Mouse (Mus musculus): Measurements from ENCODE around the gene Rpl13a.
A peak's percentile ranks its signal among the peaks of the same experiment; 100 is the strongest.
"Not testable (repeated sequence)": the region's sequence is repeated elsewhere in the genome, so short reads cannot be mapped to it uniquely, and the experiment has no call there.

The Rpl13a gene

DNA sequence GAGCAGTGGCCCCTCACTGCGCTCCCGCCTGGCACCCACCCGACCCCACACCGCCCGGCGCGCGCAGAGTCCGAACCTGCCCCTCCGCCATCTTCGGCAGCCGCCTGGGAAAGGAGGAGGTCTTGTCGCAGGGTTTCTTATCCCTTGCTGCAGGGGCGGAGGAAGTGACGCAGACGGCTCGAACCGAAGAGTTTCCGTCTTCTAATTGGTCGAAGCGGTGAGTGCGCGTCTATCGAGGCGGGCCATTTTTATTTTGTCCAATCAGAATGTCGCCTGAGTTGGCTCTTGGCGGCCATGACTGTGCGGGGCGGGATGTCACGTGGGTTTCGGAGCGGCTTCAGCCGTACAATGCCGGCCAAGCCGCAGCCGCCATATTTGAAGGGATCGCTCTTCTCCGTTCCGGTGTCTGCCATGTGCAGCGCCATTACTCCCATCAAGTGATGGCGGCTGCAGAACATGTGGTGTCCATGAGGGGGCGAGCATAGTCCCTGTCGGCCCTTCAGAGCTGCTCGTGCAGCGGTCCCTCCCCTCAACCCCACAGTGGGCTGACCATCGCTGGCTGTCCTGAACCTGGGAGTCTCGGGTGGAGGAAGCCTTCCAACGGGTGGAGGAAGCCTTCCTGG is at the start of gene Rpl13a:
Gene Rpl13a, minus strand, starts transcription at position 138 of the 623 bp plus-strand sequence.
- DNase-seq (ENCODE audit: low spot score in 2 of 2), result peak; percentile 99

DNA sequence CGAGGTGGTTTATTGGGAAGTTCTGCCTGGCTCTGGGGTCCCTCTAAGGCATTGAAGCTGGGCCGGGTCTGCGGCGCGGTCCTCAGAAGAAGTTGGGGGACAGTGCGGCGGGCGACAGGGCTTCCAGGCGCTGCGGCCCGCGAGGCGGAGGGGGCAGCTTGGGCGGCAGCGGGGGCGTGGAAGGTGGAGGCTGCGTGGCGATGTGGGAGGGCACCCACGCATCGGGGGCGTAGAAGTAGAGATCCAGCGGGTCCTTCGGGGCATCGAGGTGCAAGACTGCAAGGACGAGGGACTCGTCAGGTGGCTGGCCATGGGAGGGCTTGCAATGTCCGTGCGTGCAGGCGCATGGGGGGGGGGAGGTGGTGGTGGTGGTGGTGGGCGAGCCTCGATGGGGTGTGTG is 47.8 kb upstream of the Rpl13a start:
- no peak for DNase-seq (ENCODE audit: low spot score in 2 of 2)

GRCm38 (mm10) chr7:45175929-45176328 is 47.4 kb upstream of the Rpl13a start:
- DNase-seq (ENCODE audit: low spot score in 2 of 2), result no peak

DNA sequence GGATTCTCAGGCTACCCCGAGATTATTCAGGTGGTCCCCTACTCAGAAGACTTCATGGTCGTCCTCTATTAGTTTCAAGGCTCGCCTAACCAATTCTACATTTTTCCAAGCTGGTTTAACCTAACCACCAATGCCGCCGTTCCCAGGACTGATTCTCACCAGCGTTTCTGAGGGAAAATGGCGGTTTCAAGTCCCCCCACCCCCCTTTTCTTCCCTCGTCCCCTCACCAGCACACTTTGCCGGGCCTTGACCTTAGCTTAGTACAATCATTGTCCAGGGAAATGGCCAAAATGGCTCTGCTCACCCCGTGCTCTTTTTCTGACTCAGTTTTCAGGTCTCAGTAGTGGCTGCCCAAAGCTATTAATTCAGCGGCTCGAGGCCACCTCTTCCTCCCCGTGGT is 46.8 kb upstream of the Rpl13a start:
- no peak for DNase-seq (ENCODE audit: low spot score in 2 of 2)

- no peak for DNase-seq (ENCODE audit: low spot score in 2 of 2)
These were observed 46.2 kb upstream of the Rpl13a start for GRCm38 (mm10) chr7:45174567-45175280.

GRCm38 (mm10) chr7:45173772-45174171 is 45.2 kb upstream of the Rpl13a start:
- DNase-seq (ENCODE audit: low spot score in 2 of 2), result not testable (repeated sequence)

- no peak for DNase-seq (ENCODE audit: low spot score in 2 of 2)
These were observed 44.4 kb upstream of the Rpl13a start for GRCm38 (mm10) chr7:45172974-45173373.

DNA sequence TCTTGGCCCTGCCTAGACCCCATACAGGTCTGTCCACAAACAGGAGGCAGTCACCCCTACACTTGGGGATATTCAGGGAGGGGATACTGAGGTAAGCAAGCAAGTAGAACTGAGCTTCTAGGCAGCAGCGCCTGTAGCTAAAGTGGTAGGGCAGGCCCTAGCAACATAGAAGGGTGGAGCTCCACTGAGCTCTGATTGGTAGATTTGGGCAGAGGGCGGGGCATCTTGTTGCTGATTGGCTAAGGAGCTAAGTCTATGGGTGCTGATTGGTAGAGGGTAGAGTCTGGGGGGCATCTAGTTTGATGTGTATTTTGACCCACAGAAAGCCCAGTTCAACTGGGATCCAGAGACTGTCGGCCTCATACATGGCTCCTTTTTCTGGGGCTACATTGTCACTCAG is 40.9 kb upstream of the Rpl13a start:
- DNase-seq (ENCODE audit: low spot score in 2 of 2), result no peak

- no peak for DNase-seq (ENCODE audit: low spot score in 2 of 2)
These were observed 40.1 kb upstream of the Rpl13a start for GRCm38 (mm10) chr7:45168656-45169055.

GRCm38 (mm10) chr7:45167761-45168445 is 39.3 kb upstream of the Rpl13a start:
- DNase-seq (ENCODE audit: low spot score in 2 of 2), result no peak

DNA sequence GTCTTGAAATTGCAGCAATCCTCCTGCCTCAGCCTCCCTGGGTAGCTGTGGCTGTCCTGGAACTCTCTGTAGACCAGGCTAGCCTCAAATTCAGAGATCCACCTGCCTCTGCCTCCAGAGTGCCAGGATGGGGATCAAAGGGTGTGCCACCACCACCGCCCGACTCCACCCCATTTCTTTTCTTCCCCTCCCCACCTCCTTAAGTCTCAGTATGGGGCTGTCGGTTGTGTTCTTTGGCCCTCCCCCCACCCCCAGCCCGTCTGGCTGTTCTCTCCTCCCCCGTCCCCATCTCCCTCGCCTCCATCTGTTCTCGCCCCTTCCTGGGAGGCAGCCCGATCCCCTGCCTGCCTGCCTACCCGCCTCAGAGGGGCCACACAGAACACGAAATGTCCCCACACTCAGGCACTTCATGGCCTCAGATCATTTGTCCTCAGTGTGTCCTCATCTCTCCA is 38.4 kb upstream of the Rpl13a start:
- DNase-seq (ENCODE audit: low spot score in 2 of 2), result no peak

DNA sequence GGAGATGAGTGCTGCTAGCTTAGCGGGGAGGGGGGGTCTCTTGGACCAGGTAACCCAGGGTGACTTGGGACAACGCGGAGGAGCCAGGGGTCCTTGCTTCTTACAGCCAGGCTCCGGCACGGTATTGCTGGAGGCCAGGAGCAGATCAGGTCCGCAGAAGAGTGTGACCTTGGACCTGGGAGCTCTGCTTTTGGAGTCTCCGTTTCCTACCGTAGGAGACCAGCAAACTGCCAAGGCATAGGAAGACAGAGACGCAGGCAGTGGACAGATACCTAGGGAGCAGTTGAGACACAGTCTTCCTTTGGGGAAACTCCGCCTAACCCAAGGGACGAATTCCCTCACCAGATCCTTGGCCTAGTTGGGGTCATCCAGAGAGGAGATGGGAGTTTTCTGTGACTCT is 37.1 kb upstream of the Rpl13a start:
- no peak for DNase-seq (ENCODE audit: low spot score in 2 of 2)

DNA sequence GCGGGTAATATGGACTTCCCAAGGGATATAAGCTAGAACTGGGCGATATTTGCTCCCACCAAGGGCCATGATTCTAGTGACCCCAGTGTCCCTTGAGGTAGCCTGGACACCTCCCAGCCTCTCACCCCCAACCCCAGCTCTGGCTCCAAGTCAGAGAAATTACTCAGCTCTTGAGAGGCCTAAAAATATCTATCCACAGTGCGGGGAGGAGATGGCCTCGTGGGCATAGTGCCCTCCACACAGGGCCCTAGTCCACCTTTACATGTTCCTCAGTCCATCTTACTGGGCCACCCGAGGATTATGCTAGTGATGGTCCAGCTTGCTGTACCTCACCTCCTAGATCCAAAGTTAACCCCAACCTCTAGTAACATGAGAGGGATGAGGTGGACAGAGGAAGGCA is 36.3 kb upstream of the Rpl13a start:
- no peak for DNase-seq (ENCODE audit: low spot score in 2 of 2)

GRCm38 (mm10) chr7:45163735-45164490 is 35.4 kb upstream of the Rpl13a start, which contains the start of gene Slc17a7:
Gene Slc17a7 (plus strand): TSS chr7:45163949.
- DNase-seq (ENCODE audit: low spot score in 2 of 2), result no peak

- DNase-seq (ENCODE audit: low spot score in 2 of 2), result no peak
These were observed 34.5 kb upstream of the Rpl13a start for GRCm38 (mm10) chr7:45162996-45163615.

GRCm38 (mm10) chr7:45162551-45162950 is 34.0 kb upstream of the Rpl13a start:
- DNase-seq (ENCODE audit: low spot score in 2 of 2), result no peak

- DNase-seq (ENCODE audit: low spot score in 2 of 2), result peak; percentile 89 to 90
These were observed 33.3 kb upstream of the Rpl13a start for GRCm38 (mm10) chr7:45161612-45162473.

GRCm38 (mm10) chr7:45160866-45161265 is 32.3 kb upstream of the Rpl13a start:
- DNase-seq (ENCODE audit: low spot score in 2 of 2), result no peak

DNA sequence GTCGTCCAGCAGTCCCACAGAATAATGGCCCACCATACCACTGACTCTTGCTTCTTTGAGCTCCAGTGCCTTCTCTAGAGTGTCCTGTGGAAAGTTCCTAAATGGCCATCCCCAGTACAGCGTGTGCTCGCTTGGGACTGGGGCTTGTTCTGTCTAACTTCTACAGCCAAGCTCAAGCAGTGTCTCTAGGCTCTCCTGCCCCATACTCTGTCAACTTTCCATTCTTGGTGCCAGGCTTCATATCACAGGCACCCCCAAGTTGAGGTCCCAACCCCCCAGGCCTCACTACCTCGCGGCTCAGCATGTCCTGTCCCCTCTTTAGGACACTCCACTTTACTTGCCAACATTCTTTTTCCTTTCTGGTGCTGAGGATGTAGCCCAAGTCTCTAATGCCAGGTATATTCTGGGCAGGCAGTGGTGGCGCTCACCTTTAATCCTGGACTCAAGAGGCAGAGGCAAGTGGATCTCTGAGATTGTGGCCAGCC is 31.8 kb upstream of the Rpl13a start:
- no peak for DNase-seq (ENCODE audit: low spot score in 2 of 2)

- DNase-seq (ENCODE audit: low spot score in 2 of 2), result no peak
These were observed 30.4 kb upstream of the Rpl13a start for GRCm38 (mm10) chr7:45158991-45159390.
